Mouse (Mus musculus): ENCODE results near the gene Clps.

GRCm38 (mm10) chr17:28511616-28512541 lies 48.7 kb downstream of the Clps start:
- no peak for TF ChIP-seq CTCF (conservative IDR thresholded peaks at IDR 0.05; ENCODE audit: insufficient read depth, insufficient read length, low read depth, low read length)
- TF ChIP-seq POLR2A (IDR thresholded peaks at IDR 0.05; ENCODE audit: low read depth, low read length) = no peak

Measured in kidney, adult 2 months (tissue).